Mouse (Mus musculus): Measurements from ENCODE around the gene Stxbp1.

Stxbp1 gene

GRCm38 (mm10) chr2:32752181-32752580 lies 94.9 kb downstream of the Stxbp1 start:
- DNase-seq (ENCODE audit: low spot score): no peak

DNA sequence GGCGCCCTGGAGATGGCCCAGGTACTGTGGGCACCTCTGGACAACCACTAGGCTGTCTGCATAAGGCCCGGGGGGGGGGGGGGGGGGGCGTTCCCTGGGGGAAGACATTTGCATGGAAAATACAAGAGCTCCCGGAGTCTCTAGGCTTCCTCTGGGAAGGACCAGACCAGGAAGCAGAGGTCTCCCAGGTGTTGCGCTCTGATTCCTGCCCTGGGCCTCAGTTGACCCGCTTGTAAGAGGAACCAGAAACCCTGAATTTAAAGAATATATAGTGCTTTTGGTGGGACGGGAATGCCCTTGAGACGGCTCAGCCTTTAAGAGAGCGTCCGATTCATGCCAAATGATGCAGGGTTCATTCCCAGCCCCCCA lies 95.4 kb downstream of the Stxbp1 start:
- DNase-seq (ENCODE audit: low spot score): no peak

DNA sequence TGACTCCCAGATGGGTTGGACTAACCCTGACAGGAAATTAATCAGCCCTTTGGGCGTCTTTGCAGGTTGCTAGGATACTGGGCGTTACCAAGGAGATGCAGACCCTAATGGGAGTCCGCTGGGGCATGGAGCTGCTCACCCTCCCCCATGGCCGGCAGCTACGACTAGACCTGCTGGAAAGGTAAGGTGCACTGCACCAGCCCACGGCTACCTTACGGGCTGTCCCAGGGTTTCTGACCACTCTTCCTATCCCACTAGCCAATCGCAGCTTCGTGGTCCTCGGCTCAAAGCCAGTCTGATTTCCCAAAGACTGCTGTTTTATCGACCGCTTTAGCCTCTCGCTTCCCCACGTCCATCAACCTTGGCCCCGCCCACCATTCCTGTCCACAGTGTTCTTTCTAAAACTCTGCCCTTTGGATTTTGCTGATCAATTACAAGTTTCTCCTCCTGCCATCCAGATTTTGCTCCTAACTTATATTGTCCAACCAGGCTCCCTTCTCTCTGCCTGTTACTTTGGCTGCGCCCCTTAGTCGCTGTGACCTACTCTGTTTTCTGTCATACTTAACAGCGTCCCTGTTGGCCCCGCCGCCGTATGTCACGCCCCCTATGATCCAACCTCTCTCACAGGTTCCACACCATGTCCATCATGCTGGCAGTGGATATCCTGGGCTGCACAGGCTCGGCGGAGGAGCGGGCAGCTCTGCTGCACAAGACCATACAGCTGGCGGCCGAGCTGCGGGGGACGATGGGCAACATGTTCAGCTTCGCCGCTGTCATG lies 96.0 kb downstream of the Stxbp1 start:
- no peak for DNase-seq (ENCODE audit: low spot score)

DNA sequence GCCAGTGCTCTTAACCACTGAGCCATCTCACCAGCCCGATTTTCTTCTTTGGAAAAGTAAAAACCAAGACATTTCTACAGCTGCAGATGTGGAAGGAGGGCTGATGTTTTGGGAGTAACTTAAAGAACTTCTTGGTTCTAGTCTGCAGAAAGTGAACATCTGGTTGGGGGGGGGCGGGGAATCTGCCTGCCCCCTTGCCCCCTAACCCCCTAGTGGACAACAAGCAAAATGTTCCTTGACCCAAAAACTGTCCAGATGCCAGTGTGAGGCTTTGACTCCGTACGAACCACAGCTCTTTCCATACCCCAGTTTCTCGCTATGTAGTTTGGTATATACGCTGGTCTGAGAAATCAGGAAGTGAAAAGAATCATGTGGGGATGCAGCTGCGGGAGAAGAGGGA lies 96.8 kb downstream of the Stxbp1 start:
- DNase-seq (ENCODE audit: low spot score): no peak

DNA sequence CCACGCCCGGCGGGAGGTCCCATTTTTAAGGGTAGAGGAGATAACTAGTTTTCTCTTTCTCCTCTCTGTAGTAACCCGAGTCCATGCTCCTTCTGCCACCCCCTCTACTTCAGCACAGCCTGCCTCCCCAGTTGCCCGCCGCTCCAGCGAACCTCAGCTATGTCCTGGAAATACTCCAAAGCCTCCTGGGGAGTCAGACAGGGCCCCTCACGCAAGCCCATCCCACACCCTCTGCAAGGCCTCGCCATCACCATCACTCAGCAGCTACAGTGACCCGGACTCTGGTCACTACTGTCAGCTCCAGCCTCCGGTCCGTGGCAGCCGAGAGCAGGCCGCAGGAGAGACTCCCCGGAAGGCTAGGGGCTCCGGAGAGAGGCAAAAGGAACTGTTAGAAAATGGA lies 98.0 kb downstream of the Stxbp1 start:
- no peak for DNase-seq (ENCODE audit: low spot score)

- peak; percentile 42 for DNase-seq (ENCODE audit: low spot score)
These were observed 102.6 kb downstream of the Stxbp1 start for GRCm38 (mm10) chr2:32744272-32744982.

DNA sequence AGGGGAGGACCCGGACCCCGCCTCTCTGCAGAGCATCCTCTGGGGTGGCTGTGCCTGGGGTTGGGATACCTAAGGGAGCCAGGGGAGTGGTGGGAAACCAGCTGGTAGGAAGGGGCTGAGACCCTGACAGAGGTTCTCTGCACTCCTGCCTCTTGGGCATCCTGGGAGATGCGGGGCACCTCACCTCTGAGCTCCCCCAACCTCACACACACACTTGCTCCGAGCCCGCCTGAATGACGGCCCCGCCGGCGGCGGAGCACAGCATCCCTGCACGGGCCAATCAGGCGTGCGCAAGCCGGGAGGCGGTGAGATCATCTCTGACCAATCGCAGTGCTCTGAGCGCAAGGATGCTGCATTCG lies 104.9 kb downstream of the Stxbp1 start:
- no peak for DNase-seq (ENCODE audit: low spot score)

DNA sequence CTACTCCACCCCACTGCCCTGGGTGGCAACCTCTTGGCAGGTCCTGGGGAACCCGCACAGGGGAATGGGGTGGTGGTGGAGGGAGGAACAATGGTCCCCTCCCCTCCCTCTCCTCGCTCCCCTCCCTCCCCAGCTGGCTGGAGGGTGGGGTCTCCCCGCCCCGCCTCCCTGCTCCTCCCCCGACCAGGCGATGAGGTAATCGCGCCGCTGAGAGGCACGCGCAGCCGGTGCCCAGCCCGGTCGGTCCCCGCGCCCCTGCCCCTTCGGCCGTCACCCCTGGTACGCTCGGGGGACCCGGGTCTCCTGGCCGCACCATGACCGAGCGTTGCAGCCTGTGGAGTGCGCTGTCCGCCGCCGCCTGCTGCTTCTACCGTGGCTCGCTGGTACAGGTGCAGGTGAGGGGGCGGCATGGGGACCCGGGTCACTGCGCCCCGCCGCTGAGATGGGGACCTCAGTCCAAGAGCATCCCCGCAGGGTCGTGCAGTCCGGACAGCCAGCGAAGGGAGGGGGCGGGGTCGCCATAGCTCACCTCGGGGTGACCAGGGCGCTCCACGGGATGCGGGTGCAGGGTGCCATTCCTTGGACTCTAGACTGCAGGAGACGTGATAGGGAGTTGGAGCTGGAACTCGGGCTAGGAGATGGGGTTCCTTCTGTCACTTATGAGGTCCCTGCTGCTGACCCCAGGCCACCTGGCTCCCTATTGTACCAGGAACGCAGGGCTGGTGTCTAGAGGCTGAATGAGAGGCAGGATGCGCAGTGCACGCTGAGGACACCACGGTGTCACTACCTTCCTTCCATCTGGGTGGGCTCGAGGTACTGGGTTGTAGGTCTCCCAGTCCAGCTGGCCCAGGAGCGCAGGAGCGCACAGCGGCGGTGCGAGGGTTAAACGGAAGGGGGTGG lies 105.5 kb downstream of the Stxbp1 start:
- no peak for DNase-seq (ENCODE audit: low spot score)

DNA sequence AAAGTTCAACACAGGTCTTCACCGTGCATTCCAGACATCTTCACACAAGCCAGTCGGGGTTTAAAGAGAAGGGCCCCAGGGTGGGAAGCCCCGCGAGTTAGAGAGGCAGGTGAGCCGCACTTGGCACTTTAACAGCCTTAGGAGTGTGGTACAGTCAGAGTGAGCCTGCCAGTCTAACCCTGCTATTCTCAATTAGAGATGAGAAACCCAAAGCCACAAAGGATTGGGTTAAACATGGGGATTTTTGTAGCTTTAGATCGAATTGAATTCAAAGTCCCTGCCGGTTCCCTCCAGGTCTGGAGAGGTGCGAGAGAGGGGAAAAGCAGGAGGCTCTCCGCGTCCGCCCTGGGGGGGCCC lies 106.2 kb downstream of the Stxbp1 start, which contains the start of gene 6330409D20Rik:
Gene 6330409D20Rik (minus strand): TSS at position 101 of the 357 bp plus-strand sequence.
- no peak for DNase-seq (ENCODE audit: low spot score)

DNA sequence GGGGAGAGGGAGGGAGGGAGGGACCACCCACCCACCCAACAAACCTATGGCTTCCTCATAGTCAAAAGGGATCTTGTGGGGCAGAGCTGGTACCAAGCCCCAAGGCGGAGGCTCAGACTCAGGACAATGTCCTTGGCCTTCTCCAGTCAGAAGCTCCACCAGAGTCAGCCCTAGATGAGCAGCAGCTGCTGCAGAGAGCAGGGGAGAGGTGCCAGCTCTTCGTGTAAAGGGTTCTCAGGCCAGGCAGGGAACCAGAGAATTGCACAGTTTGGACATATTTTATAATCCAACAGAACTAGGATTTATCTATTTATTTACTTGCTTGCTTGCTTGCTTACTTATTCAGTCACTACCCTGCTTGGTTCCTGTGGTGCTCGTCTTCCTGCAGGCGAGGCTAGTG lies 107.7 kb downstream of the Stxbp1 start:
- peak; percentile 71 for DNase-seq (ENCODE audit: low spot score)

All from adipocyte (in vitro differentiated cells).